Mouse (Mus musculus) kidney, embryonic 15.5 days (tissue): Measurements from ENCODE around the gene Tspan31. TPM values are rescaled to one million over a fixed set of nuclear protein-coding genes. Genes with fewer than 3 reads are reported as not detected.
A peak's percentile ranks its signal among the peaks of the same experiment; 100 is the strongest.

Experiments used
- ATAC-seq: fragments of 200-750 bp; cut with Nextera tagmentation; replicated peaks from 2 replicates; pipeline ENCODE4 v1.8.0; 2017; ENCODE audit warnings: moderate TSS enrichment; ENCODE audit not compliant: low FRiP score
- H3K27ac ChIP-seq: fragments of 300-500 bp; sonication (generic); 2 replicates; pipeline ENCODE4 v1.5.1; 2015; ENCODE audit warnings: mild to moderate bottlenecking, inconsistent platforms
- H3K27me3 ChIP-seq: fragments of 300-500 bp; sonication (generic); 2 replicates; pipeline ENCODE4 v1.6.1; 2015; ENCODE audit warnings: inconsistent platforms
- H3K36me3 ChIP-seq: fragments of 300-500 bp; sonication (generic); 2 replicates; pipeline ENCODE4 v1.6.1; 2015; ENCODE audit warnings: inconsistent platforms
- H3K4me1 ChIP-seq: fragments of 300-500 bp; sonication (generic); 2 replicates; pipeline ENCODE4 v1.6.1; 2015; ENCODE audit warnings: inconsistent platforms
- H3K4me2 ChIP-seq: fragments of 300-500 bp; sonication (generic); 2 replicates; pipeline ENCODE4 v1.6.1; 2015; ENCODE audit warnings: moderate library complexity, mild to moderate bottlenecking, inconsistent platforms
- H3K4me3 ChIP-seq: fragments of 300-500 bp; sonication (generic); replicated peaks from 2 replicates; pipeline ENCODE4 v1.5.1; 2015; ENCODE audit warnings: mild to moderate bottlenecking, inconsistent platforms
- H3K9ac ChIP-seq: fragments of 300-500 bp; sonication (generic); 2 replicates; pipeline ENCODE4 v1.6.1; 2015; ENCODE audit warnings: mild to moderate bottlenecking, inconsistent platforms
- H3K9me3 ChIP-seq: fragments of 300-500 bp; sonication (generic); replicated peaks from 2 replicates; pipeline ENCODE4 v1.6.1; 2016; ENCODE audit warnings: inconsistent platforms
- WGBS: fragments of 180-500 bp; shearing (Covaris S2); methylation state at CpG from one replicate; pipeline ENCODE4 v1.1.7; 2015; ENCODE audit warnings: mixed read lengths; 5-methylcytosine and 5-hydroxymethylcytosine counted together
- polyA plus RNA-seq: library from polyadenylated mRNA; unstranded; fragments of >200 nt; fragmentation: Nextera tagmentation; extraction: Ambion mirVana; gene quantifications from 2 replicates; pipeline ENCODE4 v1.2.1, GENCODE M21; 2015

Tspan31 gene
- polyA plus RNA-seq, 1 experiment from 2014 or later = 189 TPM

DNA sequence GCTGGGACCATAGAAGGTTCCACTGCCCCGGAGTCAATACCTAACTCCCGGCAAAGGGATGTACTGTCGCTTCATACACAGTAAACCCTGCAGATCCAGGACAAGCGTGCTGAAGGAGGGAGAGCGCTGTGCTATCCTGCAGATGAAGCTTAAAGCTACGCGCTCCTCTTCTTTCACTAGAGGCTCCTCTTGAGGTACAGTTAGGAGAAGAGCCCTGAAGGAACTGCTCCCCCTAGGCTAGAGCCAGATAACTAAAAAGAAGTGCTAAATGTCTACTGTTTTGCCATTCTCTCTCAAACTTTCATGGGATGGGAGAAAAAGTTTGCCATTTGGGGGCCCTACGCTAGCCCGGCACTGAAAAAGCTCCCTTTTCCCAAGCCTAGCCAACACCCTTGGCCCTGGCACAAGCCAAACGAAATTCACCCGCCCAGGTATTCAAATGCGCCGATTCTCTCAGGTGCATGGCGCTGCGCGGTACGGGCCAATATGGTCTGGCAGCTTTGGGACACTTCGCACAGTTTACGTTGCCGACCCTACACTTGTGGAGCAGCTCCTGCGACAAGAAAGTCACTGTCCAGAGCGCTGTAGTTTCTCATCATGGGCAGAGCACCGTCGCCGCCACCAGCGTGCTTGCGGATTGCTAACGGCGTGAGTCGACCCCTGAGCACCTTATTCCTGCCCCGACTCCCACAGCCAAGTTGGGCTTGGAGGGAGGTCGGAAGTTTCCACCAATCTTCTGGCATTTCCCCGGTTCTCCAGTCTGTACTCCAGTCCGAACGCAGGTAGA, 21.3 kb downstream of the Tspan31 start:
- 4% methylated on average over 35 of the region's 35 CpGs for WGBS
- H3K27ac ChIP-seq = no peak overlapping the region
- H3K4me2 ChIP-seq = peak overlapping the region; percentile 50
- peak overlapping the region; percentile 14; the same call in 1 of the 2 replicates for H3K9ac ChIP-seq
- peaks cover 56% of the 10 kb centered on the region for H3K27me3 ChIP-seq
- no peaks in the 10 kb centered on the region for H3K9me3 ChIP-seq
- peaks cover 23% of the 10 kb centered on the region for H3K4me1 ChIP-seq
- ATAC-seq = no peak
- peaks cover 17% of the 10 kb centered on the region for H3K36me3 ChIP-seq
- peak overlapping the region; percentile 31 for H3K4me3 ChIP-seq

- Histone ChIP-seq H3K27me3 (peaks cover 56% of the 10 kb centered on the region), H3K9ac (peak within 1 kb of the TSS; percentile 14; the same call in 1 of the 2 replicates), H3K36me3 (peaks cover 17% of the 10 kb centered on the region), H3K4me3 (peak within 1 kb of the TSS; percentile 31), H3K4me1 (peaks cover 29% of the 10 kb centered on the region), H3K4me2 (peak within 1 kb of the TSS; percentile 50), H3K9me3 (no peaks in the 10 kb centered on the region), H3K27ac (no peak within 1 kb of the TSS)
- 33% methylated on average over 5 of the region's 5 CpGs for WGBS
- ATAC-seq = no peak
These were observed 22.1 kb downstream of the Tspan31 start, which contains the start of gene Cyp27b1 for GRCm38 (mm10) chr10:127047954-127048353. TSS of gene Cyp27b1 (plus strand) at chr10:127048250.

DNA sequence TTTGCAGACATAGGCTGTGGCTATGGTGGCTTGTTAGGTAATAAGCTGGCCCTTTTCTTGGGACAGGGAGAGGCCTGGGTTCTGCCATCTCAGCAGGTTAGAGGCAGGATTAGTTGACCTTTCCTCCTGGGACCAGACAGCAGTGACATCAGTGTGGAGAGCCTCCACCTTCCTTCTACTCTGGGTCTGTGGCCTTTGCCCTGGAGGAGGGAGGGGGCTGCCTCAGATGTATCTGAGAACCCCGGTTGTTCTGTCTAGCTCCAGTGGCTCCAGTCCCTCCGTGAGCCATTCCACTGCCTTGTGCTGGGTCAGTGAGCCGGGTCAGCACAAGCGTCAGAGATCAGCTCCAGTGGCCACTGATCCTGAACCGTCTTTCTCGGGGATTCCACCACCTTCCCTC, 26.9 kb downstream of the Tspan31 start:
- no peak overlapping the region for H3K9ac ChIP-seq
- no peaks in the 10 kb centered on the region for H3K9me3 ChIP-seq
- 45% methylated on average over 6 of the region's 6 CpGs for WGBS
- peaks cover 27% of the 10 kb centered on the region for H3K27me3 ChIP-seq
- H3K27ac ChIP-seq = peak overlapping the region; percentile 91
- peak overlapping the region; percentile 99 for H3K4me2 ChIP-seq
- peaks cover 17% of the 10 kb centered on the region for H3K36me3 ChIP-seq
- H3K4me3 ChIP-seq = no peak overlapping the region; the same call in 1 of the 2 replicates
- H3K4me1 ChIP-seq = peaks cover 21% of the 10 kb centered on the region
- ATAC-seq = peak; percentile 37

GRCm38 (mm10) chr10:127042468-127043115, 27.5 kb downstream of the Tspan31 start:
- WGBS = 17% methylated on average over 5 of the region's 5 CpGs
- Histone ChIP-seq H3K4me1 (peaks cover 18% of the 10 kb centered on the region), H3K4me3 (peak overlapping the region; percentile 95), H3K36me3 (peaks cover 17% of the 10 kb centered on the region), H3K9me3 (no peaks in the 10 kb centered on the region), H3K27ac (peak overlapping the region; percentile 91), H3K9ac (peak overlapping the region; percentile 65), H3K27me3 (peaks cover 21% of the 10 kb centered on the region), H3K4me2 (peak overlapping the region; percentile 99)
- no peak for ATAC-seq

- peak overlapping the region; percentile 95 for H3K4me3 ChIP-seq
- H3K36me3 ChIP-seq = peaks cover 17% of the 10 kb centered on the region
- WGBS = 0% methylated on average over 44 of the region's 44 CpGs
- no peaks in the 10 kb centered on the region for H3K9me3 ChIP-seq
- peak overlapping the region; percentile 65 for H3K9ac ChIP-seq
- ATAC-seq = peak; percentile 84
- H3K27ac ChIP-seq = peak overlapping the region; percentile 91
- peaks cover 14% of the 10 kb centered on the region for H3K27me3 ChIP-seq
- peaks cover 18% of the 10 kb centered on the region for H3K4me1 ChIP-seq
- H3K4me2 ChIP-seq = peak overlapping the region; percentile 99
These were observed 28.2 kb downstream of the Tspan31 start for GRCm38 (mm10) chr10:127041774-127042338.

GRCm38 (mm10) chr10:127041274-127041766, 28.7 kb downstream of the Tspan31 start, which contains the start of the genes Mettl1 and Eef1akmt3:
TSS of gene Mettl1 (plus strand) at chr10:127041414.
TSS of gene Eef1akmt3 (minus strand) at chr10:127041513.
- H3K9ac ChIP-seq = peak within 1 kb of the TSS; percentile 65
- ATAC-seq = peak; percentile 76
- H3K4me3 ChIP-seq = peak within 1 kb of the TSS; percentile 95
- H3K4me2 ChIP-seq = peak within 1 kb of the TSS; percentile 99
- peaks cover 14% of the 10 kb centered on the region for H3K27me3 ChIP-seq
- peak within 1 kb of the TSS; percentile 91 for H3K27ac ChIP-seq
- H3K4me1 ChIP-seq = peaks cover 18% of the 10 kb centered on the region
- peaks cover 17% of the 10 kb centered on the region for H3K36me3 ChIP-seq
- no peaks in the 10 kb centered on the region for H3K9me3 ChIP-seq
- under 1% methylated on average over 28 of the region's 28 CpGs for WGBS

GRCm38 (mm10) chr10:127040569-127041214, 29.4 kb downstream of the Tspan31 start:
- peaks cover 14% of the 10 kb centered on the region for H3K27me3 ChIP-seq
- H3K27ac ChIP-seq = no peak overlapping the region
- peaks cover 16% of the 10 kb centered on the region for H3K36me3 ChIP-seq
- H3K9me3 ChIP-seq = no peaks in the 10 kb centered on the region
- peak; percentile 7 for ATAC-seq
- peak overlapping the region; percentile 95 for H3K4me3 ChIP-seq
- 2% methylated on average over 20 of the region's 20 CpGs for WGBS
- H3K4me1 ChIP-seq = peaks cover 18% of the 10 kb centered on the region
- peak overlapping the region; percentile 99 for H3K4me2 ChIP-seq
- peak overlapping the region; percentile 65 for H3K9ac ChIP-seq

DNA sequence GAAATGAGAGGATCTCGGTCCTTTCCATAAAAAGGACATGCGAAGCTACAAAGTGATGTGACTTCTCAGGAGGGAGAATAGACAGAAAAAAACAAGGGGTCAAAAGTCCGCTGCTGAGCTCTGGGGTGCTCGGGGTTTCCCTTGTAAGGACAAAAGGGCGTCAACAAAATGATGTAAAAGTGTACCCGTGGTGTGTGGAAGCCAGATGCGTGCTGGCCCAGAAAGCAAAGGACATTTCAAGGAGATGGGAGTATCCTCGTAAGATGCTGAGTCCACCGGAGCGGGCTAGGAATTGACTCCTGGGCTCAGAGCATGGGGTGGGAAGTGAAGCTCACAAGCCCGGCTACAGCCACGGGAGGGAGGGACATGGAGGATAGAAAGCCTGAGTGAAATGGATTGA, 32.4 kb downstream of the Tspan31 start:
- Histone ChIP-seq H3K27ac (no peak overlapping the region), H3K4me2 (no peak overlapping the region), H3K9ac (no peak overlapping the region), H3K9me3 (no peaks in the 10 kb centered on the region), H3K27me3 (peaks cover 14% of the 10 kb centered on the region), H3K4me3 (no peak overlapping the region), H3K36me3 (no peaks in the 10 kb centered on the region), H3K4me1 (peaks cover 9% of the 10 kb centered on the region)
- WGBS = 75% methylated on average over 12 of the region's 12 CpGs
- ATAC-seq = no peak

DNA sequence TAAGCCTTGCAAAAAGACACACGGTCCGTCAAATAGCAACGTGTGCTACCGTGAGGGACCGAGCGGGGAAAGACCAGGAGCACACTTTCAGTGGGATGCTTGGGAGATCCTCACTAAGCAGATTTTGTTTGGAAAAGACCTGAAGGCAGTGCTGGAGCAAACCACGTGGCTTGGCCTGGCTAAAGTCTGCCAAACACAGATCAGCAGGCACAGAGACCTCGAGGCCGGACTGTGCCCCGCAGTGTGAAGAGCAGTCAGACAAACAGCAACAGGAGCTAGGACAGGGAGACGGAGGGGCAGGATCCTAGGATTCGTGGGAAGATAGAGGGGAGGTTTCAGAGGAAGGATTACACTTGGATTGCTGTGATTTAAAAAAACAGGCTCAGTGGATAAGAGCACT, 33.8 kb downstream of the Tspan31 start:
- H3K27ac ChIP-seq = no peak overlapping the region
- no peak for ATAC-seq
- H3K4me2 ChIP-seq = no peak overlapping the region
- H3K36me3 ChIP-seq = no peaks in the 10 kb centered on the region
- peaks cover 6% of the 10 kb centered on the region; the same call in 1 of the 2 replicates for H3K4me1 ChIP-seq
- H3K4me3 ChIP-seq = no peak overlapping the region
- H3K27me3 ChIP-seq = peaks cover 14% of the 10 kb centered on the region
- no peak overlapping the region for H3K9ac ChIP-seq
- no peaks in the 10 kb centered on the region for H3K9me3 ChIP-seq
- 84% methylated on average over 12 of the region's 12 CpGs for WGBS

DNA sequence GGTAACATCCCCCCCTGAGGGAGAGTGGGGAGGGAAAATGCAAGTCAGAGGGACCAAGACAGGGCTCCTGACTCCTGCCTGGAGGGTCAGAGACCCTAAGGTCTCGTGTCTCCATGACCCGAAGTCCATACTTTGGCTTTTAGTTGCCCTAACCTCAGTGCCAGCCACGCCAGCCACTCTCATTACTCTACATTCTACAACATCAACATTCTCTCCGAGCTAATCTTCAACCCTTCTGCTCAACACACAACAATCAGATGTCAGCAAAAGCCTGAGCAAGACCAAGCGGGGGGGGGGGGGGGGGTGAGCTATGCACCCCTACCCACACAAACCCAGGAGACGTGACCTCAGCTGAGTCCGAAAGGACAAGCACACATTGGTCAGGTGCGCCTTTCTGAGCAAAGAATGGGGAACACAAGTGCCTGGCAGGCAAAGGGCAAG, 36.7 kb downstream of the Tspan31 start:
- no peak overlapping the region for H3K4me3 ChIP-seq
- no peaks in the 10 kb centered on the region for H3K9me3 ChIP-seq
- peaks cover 12% of the 10 kb centered on the region for H3K36me3 ChIP-seq

More for the DNA sequence above, 36.7 kb downstream of the Tspan31 start:
- H3K4me2 ChIP-seq = no peak overlapping the region
- WGBS = 88% methylated on average over 8 of the region's 8 CpGs
- peaks cover 15% of the 10 kb centered on the region for H3K4me1 ChIP-seq
- H3K27me3 ChIP-seq = no peaks in the 10 kb centered on the region
- 0 out of 2 replicates have a peak, but pooled peaks have one; percentile 30 for ATAC-seq
- H3K9ac ChIP-seq = no peak overlapping the region
- H3K27ac ChIP-seq = 0 out of 2 replicates have a peak overlapping the region, but pooled peaks have one; percentile 9
